Mouse (Mus musculus) kidney, postnatal 0 days (tissue): ENCODE measurements around the gene Nat8f2. TPM values are rescaled to one million over a fixed set of nuclear protein-coding genes. Genes with fewer than 3 reads are reported as not detected.
A peak's percentile ranks its signal among the peaks of the same experiment; 100 is the strongest.
"Not testable (repeated sequence)": the region's sequence is repeated elsewhere in the genome, so short reads cannot be mapped to it uniquely, and the experiment has no call there.

Experiments
- ATAC-seq: fragments of 200-750 bp; cut with Nextera tagmentation; replicated peaks from 2 replicates; pipeline ENCODE4 v1.8.0; 2017; ENCODE audit warnings: low read depth, moderate number of reproducible peaks, moderate TSS enrichment, moderate library complexity; ENCODE audit not compliant: low FRiP score
- DNase-seq: peaks from one replicate; pipeline ENCODE4 v3.0.0-alpha.2; 2016; ENCODE audit warnings: low spot score
- H3K27ac ChIP-seq: fragments of 300-500 bp; sonication (generic); 2 replicates; pipeline ENCODE4 v1.5.1; 2014; ENCODE audit warnings: mild to moderate bottlenecking
- H3K27me3 ChIP-seq: fragments of 300-500 bp; sonication (generic); 2 replicates; pipeline ENCODE4 v1.6.1; 2014; ENCODE audit warnings: low read length, mixed read lengths; ENCODE audit not compliant: insufficient read depth
- H3K36me3 ChIP-seq: fragments of 300-500 bp; sonication (generic); 2 replicates; pipeline ENCODE4 v1.6.1; 2014; ENCODE audit warnings: low read length, mixed read lengths; ENCODE audit not compliant: insufficient read depth
- H3K4me1 ChIP-seq: fragments of 300-500 bp; sonication (generic); replicated peaks from 2 replicates; pipeline ENCODE4 v1.6.1; 2014; ENCODE audit warnings: antibody characterized with exemption, low read length, mixed read lengths; ENCODE audit not compliant: insufficient read depth
- H3K4me2 ChIP-seq: fragments of 300-500 bp; sonication (generic); 2 replicates; pipeline ENCODE4 v1.6.1; 2014; ENCODE audit warnings: mild to moderate bottlenecking, low read length, moderate library complexity, mixed read lengths
- H3K4me3 ChIP-seq: fragments of 300-500 bp; sonication (generic); replicated peaks from 2 replicates; pipeline ENCODE4 v1.5.1; 2014; ENCODE audit warnings: low read depth, low read length
- H3K9ac ChIP-seq: fragments of 300-500 bp; sonication (generic); 2 replicates; pipeline ENCODE4 v1.6.1; 2014; ENCODE audit warnings: low read depth, low read length
- H3K9me3 ChIP-seq: fragments of 300-500 bp; sonication (generic); replicated peaks from 2 replicates; pipeline ENCODE4 v1.6.1; 2016; ENCODE audit warnings: low read length, inconsistent platforms, mixed read lengths
- CTCF ChIP-seq: IDR thresholded peaks from 2 replicates; pipeline ENCODE4 v1.5.1; 2016; ENCODE audit warnings: antibody characterized with exemption, low read depth, mild to moderate bottlenecking, moderate library complexity
- WGBS: fragments of 180-500 bp; shearing (Covaris S2); extraction: QIAGEN DNeasy Blood & Tissue Kit; methylation state at CpG from one replicate; pipeline ENCODE4 v1.1.7; 2014; 5-methylcytosine and 5-hydroxymethylcytosine counted together
- polyA plus RNA-seq: library from polyadenylated mRNA; unstranded; fragments of >200 nt; fragmentation: Nextera tagmentation; extraction: Ambion mirVana; gene quantifications from 2 replicates; pipeline ENCODE4 v1.2.1, GENCODE M21; 2015

Nat8f2 gene
- polyA plus RNA-seq, 1 experiment from 2014 or later, result 2.6 TPM

- not testable (repeated sequence) for H3K27me3 ChIP-seq, H3K9ac ChIP-seq, DNase-seq, H3K4me3 ChIP-seq, H3K9me3 ChIP-seq, ATAC-seq, H3K27ac ChIP-seq, H3K4me2 ChIP-seq, H3K4me1 ChIP-seq, H3K36me3 ChIP-seq
- 68% methylated on average over 25 of the region's 25 CpGs for WGBS
- TF ChIP-seq CTCF, result peak; percentile 69
Measured at GRCm38 (mm10) chr6:85895061-85895648, 26.2 kb upstream of the Nat8f2 start.

- Histone ChIP-seq H3K4me2 (no peak overlapping the region), H3K27ac (no peak overlapping the region), H3K9me3 (no peaks in the 10 kb centered on the region; the same call in 1 of the 2 replicates), H3K4me1 (no peaks in the 10 kb centered on the region), H3K27me3 (no peaks in the 10 kb centered on the region), H3K9ac (no peak overlapping the region), H3K36me3 (no peaks in the 10 kb centered on the region), H3K4me3 (no peak overlapping the region)
- TF ChIP-seq CTCF, result no peak
- WGBS, result 90% methylated on average over 2 of the region's 2 CpGs
- DNase-seq, result no peak
- no peak for ATAC-seq
Measured at GRCm38 (mm10) chr6:85888961-85889360, 20.0 kb upstream of the Nat8f2 start.

DNA sequence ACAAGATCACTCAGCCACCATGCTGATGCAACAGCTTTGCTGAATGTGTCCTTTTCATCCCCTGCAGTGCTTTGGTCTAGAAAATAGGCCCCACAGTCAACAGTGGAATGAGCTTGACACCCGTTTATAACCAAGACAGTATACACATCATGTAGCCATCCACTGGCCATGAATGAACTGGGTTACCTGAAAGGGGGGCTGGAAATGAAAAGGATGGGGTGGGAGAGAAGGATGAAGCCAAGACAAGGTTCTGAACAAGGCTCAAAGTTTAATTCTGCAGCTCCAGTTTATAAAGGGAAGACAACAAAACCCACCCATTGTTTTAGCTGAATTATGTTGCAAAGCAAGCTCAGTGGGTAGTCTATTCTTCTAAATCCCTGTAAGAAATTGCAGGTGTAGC, 15.4 kb upstream of the Nat8f2 start:
- H3K4me2 ChIP-seq, result no peak overlapping the region
- no peak overlapping the region for H3K27ac ChIP-seq
- no peak for TF ChIP-seq CTCF
- no peaks in the 10 kb centered on the region; the same call in 1 of the 2 replicates for H3K9me3 ChIP-seq
- no peaks in the 10 kb centered on the region for H3K27me3 ChIP-seq
- ATAC-seq, result no peak
- DNase-seq, result no peak
- WGBS, result 92% methylated on average over 1 of the region's 1 CpGs
- H3K9ac ChIP-seq, result no peak overlapping the region
- H3K4me1 ChIP-seq, result no peaks in the 10 kb centered on the region
- H3K4me3 ChIP-seq, result no peak overlapping the region
- no peaks in the 10 kb centered on the region for H3K36me3 ChIP-seq

DNA sequence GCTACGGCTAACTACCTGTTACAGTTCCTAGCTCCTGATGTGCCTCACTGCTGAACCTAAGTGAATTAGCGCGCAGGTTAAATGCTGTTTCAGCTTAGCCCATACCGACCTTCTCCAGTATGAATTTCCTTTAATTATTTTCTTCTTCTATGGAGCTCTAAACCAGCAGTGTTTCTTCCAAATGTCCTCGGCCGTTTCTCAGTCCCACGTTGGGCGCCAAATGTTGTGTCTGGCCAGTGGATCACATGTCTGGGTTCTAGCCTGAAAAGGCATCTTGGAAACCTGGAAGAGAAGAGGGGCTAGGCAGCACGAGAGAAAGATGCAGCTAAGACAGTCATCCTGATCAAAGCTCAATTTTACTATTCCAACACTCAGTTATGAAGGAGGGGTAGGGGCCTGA, 14.3 kb upstream of the Nat8f2 start:
- ATAC-seq, result not testable (repeated sequence)
- WGBS, result 94% methylated on average over 9 of the region's 9 CpGs

GRCm38 (mm10) chr6:85867726-85868690, 950 bp downstream of the Nat8f2 start:
- 58% methylated on average over 8 of the region's 8 CpGs for WGBS
- Histone ChIP-seq H3K27me3 (no peaks in the 10 kb centered on the region), H3K4me3 (no peak overlapping the region), H3K27ac (no peak overlapping the region), H3K4me1 (no peaks in the 10 kb centered on the region), H3K9me3 (no peaks in the 10 kb centered on the region), H3K4me2 (no peak overlapping the region), H3K36me3 (no peaks in the 10 kb centered on the region), H3K9ac (no peak overlapping the region)
- DNase-seq, result peak; percentile 12
- TF ChIP-seq CTCF, result no peak
- no peak for ATAC-seq

More for the DNA sequence above, 14.3 kb upstream of the Nat8f2 start:
- H3K9ac ChIP-seq, H3K36me3 ChIP-seq, DNase-seq, H3K9me3 ChIP-seq, H3K4me2 ChIP-seq, H3K27ac ChIP-seq, H3K4me3 ChIP-seq, H3K27me3 ChIP-seq, H3K4me1 ChIP-seq: not testable (repeated sequence)

- H3K4me3 ChIP-seq, H3K36me3 ChIP-seq, H3K9me3 ChIP-seq, ATAC-seq, DNase-seq, H3K4me2 ChIP-seq, H3K9ac ChIP-seq, H3K27me3 ChIP-seq, H3K4me1 ChIP-seq, H3K27ac ChIP-seq: not testable (repeated sequence)
- 77% methylated on average over 1 of the region's 1 CpGs for WGBS
Measured at GRCm38 (mm10) chr6:85866995-85867394, 2.0 kb downstream of the Nat8f2 start.

DNA sequence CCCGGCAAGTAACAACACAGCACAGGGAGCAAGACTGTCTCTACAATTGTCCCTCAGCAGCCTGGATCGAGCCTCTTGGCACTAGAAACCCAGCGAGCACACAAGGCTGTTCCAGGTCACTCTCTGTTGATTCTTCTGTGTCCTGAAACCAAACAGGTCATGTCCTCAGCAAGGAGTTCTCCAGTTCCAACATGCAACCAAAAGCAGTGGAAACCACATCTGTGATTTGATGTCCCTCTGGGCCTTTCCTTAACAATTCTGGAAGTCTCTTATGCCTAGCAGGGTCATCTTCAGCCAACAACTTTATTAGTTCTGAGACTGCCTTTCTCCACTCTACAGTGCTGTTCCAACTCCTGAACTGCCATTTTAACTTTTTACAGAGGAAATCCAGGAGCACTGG, 2.8 kb downstream of the Nat8f2 start:
- not testable (repeated sequence) for H3K36me3 ChIP-seq, H3K27me3 ChIP-seq, H3K27ac ChIP-seq, ATAC-seq, H3K4me2 ChIP-seq, H3K4me3 ChIP-seq, DNase-seq, H3K9me3 ChIP-seq, H3K9ac ChIP-seq, H3K4me1 ChIP-seq
- WGBS, result 90% methylated on average over 3 of the region's 3 CpGs

DNA sequence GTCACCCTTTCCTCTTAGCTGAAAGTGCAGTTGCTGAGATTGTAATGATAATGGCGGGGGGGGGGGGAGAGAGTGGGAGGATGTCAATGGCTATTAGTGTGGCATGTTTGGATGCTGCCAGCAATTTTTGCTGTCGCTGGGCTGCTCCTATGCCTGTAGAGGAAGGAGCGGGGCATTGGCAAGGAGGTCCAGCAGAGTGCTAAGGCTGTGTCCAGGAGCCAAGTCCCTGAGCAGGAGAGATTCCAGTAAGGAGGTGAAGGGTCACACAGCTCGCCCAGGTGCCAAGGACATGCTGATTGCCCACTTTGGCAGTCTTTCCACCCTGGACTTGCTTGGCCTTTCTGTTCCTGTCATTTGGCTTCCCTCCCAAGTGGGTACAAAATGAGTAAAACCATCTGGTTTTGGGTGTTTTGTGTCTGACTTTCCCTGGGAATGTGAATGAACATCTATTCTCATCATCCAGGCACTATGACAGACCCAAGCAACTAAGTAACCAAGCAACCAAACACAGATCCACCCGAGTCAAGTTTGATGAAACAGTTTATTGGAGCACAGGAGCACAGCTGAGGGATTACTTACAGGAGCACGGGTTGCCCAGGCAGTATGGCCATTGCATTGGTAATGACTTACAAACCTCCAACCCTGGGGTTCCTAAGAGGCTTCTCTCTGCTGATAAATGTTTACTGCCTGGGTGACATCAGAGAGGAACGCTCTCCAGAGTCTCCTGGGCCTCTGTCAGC, 3.9 kb downstream of the Nat8f2 start:
- not testable (repeated sequence) for H3K9me3 ChIP-seq, H3K4me3 ChIP-seq, H3K36me3 ChIP-seq, H3K4me2 ChIP-seq, H3K4me1 ChIP-seq, H3K27ac ChIP-seq, H3K27me3 ChIP-seq, H3K9ac ChIP-seq, DNase-seq, ATAC-seq
- WGBS, result 81% methylated on average over 4 of the region's 7 CpGs
